Mouse (Mus musculus) embryo, embryonic 10.5 days (tissue): Measurements from ENCODE around the gene A430089I19Rik.
"Not testable (repeated sequence)": the region's sequence is repeated elsewhere in the genome, so short reads cannot be mapped to it uniquely, and the experiment has no call there.

Source experiments
- DNase-seq: peaks from one replicate; pipeline ENCODE4 v3.0.0-alpha.2; 2015; ENCODE audit warnings: low spot score

The A430089I19Rik gene

GRCm38 (mm10) chr5:94306696-94307095, at the start of gene A430089I19Rik:
Gene A430089I19Rik, minus strand, starts transcription at chr5:94306796.
- not testable (repeated sequence) for DNase-seq

- not testable (repeated sequence) for DNase-seq
Observed at GRCm38 (mm10) chr5:94339449-94339848, 32.9 kb upstream of the A430089I19Rik start, which contains the start of gene AA792892. Gene AA792892, plus strand, starts transcription at chr5:94339749.

- not testable (repeated sequence) for DNase-seq
Observed at GRCm38 (mm10) chr5:94314135-94314534, 7.5 kb upstream of the A430089I19Rik start, which contains the start of gene Gm6502. Gene Gm6502, plus strand, starts transcription at chr5:94314435.
